Mouse (Mus musculus) limb, embryonic 11.5 days (tissue): ENCODE measurements around the gene Sez6l. TPM values are rescaled to one million over a fixed set of nuclear protein-coding genes. Genes with fewer than 3 reads are reported as not detected.

Source experiments
- ATAC-seq: fragments of 200-750 bp; cut with Nextera tagmentation; 2 replicates; pipeline ENCODE4 v1.8.0; 2017; ENCODE audit warnings: low read depth; ENCODE audit not compliant: insufficient number of reproducible peaks, low FRiP score, low TSS enrichment
- DNase-seq: peaks from one replicate; pipeline ENCODE4 v3.0.0-alpha.2; 2015; ENCODE audit warnings: low spot score
- H3K27ac ChIP-seq: fragments of 300-500 bp; sonication (generic); replicated peaks from 2 replicates; pipeline ENCODE4 v1.5.1; 2014; ENCODE audit warnings: low read depth, mild to moderate bottlenecking, low read length
- H3K27me3 ChIP-seq: fragments of 300-500 bp; sonication (generic); 2 replicates; pipeline ENCODE4 v1.6.1; 2014; ENCODE audit warnings: mild to moderate bottlenecking, low read length, mixed read lengths; ENCODE audit not compliant: control insufficient read depth, insufficient read depth
- H3K36me3 ChIP-seq: fragments of 300-500 bp; sonication (generic); 2 replicates; pipeline ENCODE4 v1.6.1; 2014; ENCODE audit warnings: mild to moderate bottlenecking, low read length, moderate library complexity, mixed read lengths; ENCODE audit not compliant: control insufficient read depth, insufficient read depth
- H3K4me1 ChIP-seq: fragments of 300-500 bp; sonication (generic); 2 replicates; pipeline ENCODE4 v1.6.1; 2014; ENCODE audit warnings: low read length, mixed read lengths; ENCODE audit not compliant: control insufficient read depth, insufficient read depth
- H3K4me2 ChIP-seq: fragments of 300-500 bp; sonication (generic); 2 replicates; pipeline ENCODE4 v1.6.1; 2014; ENCODE audit warnings: low read depth, mild to moderate bottlenecking, moderate library complexity; ENCODE audit not compliant: severe bottlenecking
- H3K4me3 ChIP-seq: fragments of 300-500 bp; sonication (generic); 2 replicates; pipeline ENCODE4 v1.5.1; 2014; ENCODE audit warnings: low read depth, low read length
- H3K9ac ChIP-seq: fragments of 300-500 bp; sonication (generic); 2 replicates; pipeline ENCODE4 v1.6.1; 2014; ENCODE audit warnings: mild to moderate bottlenecking, low read length
- H3K9me3 ChIP-seq: fragments of 300-500 bp; sonication (generic); 2 replicates; pipeline ENCODE4 v1.6.1; 2016; ENCODE audit warnings: low read length; ENCODE audit not compliant: control insufficient read depth
- WGBS: fragments of 180-500 bp; shearing (Covaris S2); extraction: QIAGEN DNeasy Blood & Tissue Kit; methylation state at CpG from one replicate; pipeline ENCODE4 v1.1.7; 2014; 5-methylcytosine and 5-hydroxymethylcytosine counted together
- polyA plus RNA-seq: library from polyadenylated mRNA; unstranded; fragments of >200 nt; fragmentation: Nextera tagmentation; extraction: Ambion mirVana; gene quantifications from 2 replicates; pipeline ENCODE4 v1.2.1, GENCODE M21; 2014

Gene Sez6l
- polyA plus RNA-seq, 1 experiment from 2014 or later: 0.13 TPM

DNA sequence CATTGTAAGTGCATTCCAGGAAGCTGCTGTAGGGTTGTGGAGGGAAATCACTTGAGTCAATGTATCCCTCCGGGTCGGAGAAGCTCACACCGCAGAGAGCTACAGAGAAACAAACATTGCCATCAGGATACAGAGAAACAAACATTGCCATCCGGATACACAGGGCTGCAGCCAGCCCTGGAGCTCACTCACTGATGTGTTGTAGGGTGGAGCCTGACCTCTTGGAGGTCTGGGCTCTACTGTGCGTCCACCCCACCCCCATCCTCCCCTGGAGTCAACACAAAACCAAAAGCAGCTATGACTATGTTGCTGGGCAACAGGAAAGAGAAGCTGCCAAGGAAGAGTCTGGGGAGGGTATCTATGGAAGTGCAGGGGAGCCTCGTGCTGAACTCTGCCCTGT is 103.5 kb downstream of the Sez6l start:
- Histone ChIP-seq H3K27me3 (no peaks in the 10 kb centered on the region), H3K27ac (no peak overlapping the region), H3K4me3 (no peak overlapping the region), H3K9ac (no peak overlapping the region), H3K9me3 (no peaks in the 10 kb centered on the region), H3K4me2 (no peak overlapping the region), H3K36me3 (no peaks in the 10 kb centered on the region), H3K4me1 (no peaks in the 10 kb centered on the region; the same call in 1 of the 2 replicates)
- WGBS: 66% methylated on average over 6 of the region's 6 CpGs
- no peak for ATAC-seq
- DNase-seq: no peak

DNA sequence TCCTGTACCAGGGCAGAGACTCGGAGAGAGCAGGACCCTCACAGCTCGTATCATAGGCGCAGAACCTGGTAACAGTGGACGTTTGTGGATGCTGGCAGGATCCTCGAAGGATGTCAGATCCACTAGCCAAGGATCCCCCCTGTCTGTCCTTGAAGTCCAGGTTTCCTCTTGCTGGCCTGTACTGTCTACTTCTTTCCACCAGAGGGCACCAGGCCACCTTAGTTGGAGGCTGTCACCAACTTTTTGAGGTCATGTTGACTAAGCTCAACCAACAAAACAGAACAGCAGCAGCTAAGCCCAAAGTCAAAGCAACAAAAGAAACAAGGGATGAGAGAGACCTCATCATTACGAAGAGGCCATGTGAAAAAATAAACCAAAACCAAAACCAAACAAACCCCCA is 106.8 kb downstream of the Sez6l start:
- DNase-seq (no peak), ATAC-seq (no peak)
- H3K4me3 ChIP-seq: no peak overlapping the region
- no peak overlapping the region for H3K9ac ChIP-seq
- H3K27ac ChIP-seq: no peak overlapping the region
- H3K36me3 ChIP-seq: no peaks in the 10 kb centered on the region
- no peaks in the 10 kb centered on the region; the same call in 1 of the 2 replicates for H3K4me1 ChIP-seq
- H3K4me2 ChIP-seq: no peak overlapping the region
- H3K9me3 ChIP-seq: no peaks in the 10 kb centered on the region
- H3K27me3 ChIP-seq: no peaks in the 10 kb centered on the region
- WGBS: 76% methylated on average over 6 of the region's 6 CpGs

DNA sequence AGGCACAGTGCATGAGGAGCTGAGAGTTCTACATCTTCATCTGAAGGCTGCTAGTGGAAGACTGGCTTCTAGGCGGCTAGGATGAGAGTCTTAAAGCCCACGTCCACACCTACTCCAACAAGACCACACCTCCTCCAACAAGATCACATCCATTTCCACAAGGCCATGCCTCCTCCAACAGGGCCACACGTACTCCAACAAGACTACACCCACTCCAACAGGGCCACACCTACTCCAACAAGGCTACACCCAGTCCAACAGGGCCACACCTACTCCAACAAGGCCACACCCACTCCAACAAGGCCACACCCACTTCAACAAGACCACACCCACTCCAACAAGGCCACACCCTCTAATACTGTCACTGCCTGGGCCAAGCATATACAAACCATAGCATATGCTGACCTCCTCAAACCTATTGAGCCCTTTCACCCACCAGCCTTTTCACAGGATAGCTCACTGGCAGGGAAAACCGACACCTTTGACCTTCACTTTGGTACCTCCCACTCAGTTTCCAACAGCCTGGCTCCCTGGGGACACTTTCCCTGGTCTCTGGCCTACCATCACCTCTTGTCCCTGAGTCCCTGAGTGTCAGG is 107.9 kb downstream of the Sez6l start:
- Histone ChIP-seq H3K4me2 (no peak overlapping the region), H3K27me3 (no peaks in the 10 kb centered on the region), H3K4me1 (no peaks in the 10 kb centered on the region; the same call in 1 of the 2 replicates), H3K27ac (no peak overlapping the region), H3K36me3 (no peaks in the 10 kb centered on the region), H3K9ac (no peak overlapping the region), H3K4me3 (no peak overlapping the region), H3K9me3 (no peaks in the 10 kb centered on the region)
- WGBS: 90% methylated on average over 4 of the region's 4 CpGs
- no peak for ATAC-seq
- no peak for DNase-seq

DNA sequence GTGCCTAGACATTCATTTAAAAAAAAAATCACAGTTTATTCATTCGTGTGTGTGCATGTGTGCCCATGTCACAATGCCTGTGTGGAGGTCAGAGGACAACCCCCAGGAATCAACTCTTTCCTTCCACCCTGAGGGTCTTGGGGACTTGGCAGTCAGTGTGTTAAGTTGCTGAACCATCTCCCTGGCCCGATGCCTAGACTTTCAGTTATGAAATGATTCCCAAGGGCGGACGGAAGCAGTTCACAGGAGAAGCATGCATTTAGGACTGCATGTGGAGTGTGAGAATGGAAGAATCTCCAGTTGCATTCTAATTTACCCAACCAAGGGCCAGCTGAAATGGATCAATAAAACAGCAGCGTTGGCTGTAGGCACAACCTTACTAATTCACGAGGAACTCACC is 110.7 kb downstream of the Sez6l start:
- DNase-seq (no peak), ATAC-seq (no peak)
- no peaks in the 10 kb centered on the region for H3K4me1 ChIP-seq
- H3K4me3 ChIP-seq: no peak overlapping the region
- H3K4me2 ChIP-seq: no peak overlapping the region
- H3K9ac ChIP-seq: no peak overlapping the region
- WGBS: 81% methylated on average over 6 of the region's 6 CpGs
- H3K27ac ChIP-seq: no peak overlapping the region
- H3K9me3 ChIP-seq: no peaks in the 10 kb centered on the region
- H3K27me3 ChIP-seq: no peaks in the 10 kb centered on the region
- no peaks in the 10 kb centered on the region for H3K36me3 ChIP-seq

DNA sequence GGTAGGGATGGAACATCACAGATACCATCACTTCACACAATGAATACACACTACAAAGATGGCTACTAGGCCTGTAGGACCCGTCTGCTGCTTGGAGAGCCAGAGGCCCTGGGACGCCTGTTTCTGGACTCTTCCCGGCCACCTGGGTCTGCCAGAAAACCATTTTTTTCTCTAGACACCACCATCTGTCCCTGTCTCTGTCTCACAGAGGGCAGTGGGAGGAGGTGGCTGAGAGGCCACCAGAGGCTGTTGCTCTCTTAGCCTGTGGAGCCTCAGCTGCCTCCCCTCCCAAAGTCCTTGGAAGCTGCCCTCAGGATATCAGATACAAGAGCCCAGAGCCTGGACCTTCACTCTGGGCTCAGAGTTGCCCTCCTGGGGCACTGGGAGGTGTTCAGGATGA is 117.1 kb downstream of the Sez6l start:
- Histone ChIP-seq H3K4me2 (no peak overlapping the region), H3K36me3 (no peaks in the 10 kb centered on the region), H3K9ac (no peak overlapping the region), H3K9me3 (no peaks in the 10 kb centered on the region), H3K4me1 (no peaks in the 10 kb centered on the region), H3K27ac (no peak overlapping the region), H3K4me3 (no peak overlapping the region), H3K27me3 (no peaks in the 10 kb centered on the region)
- ATAC-seq: no peak
- no peak for DNase-seq
- 71% methylated on average over 3 of the region's 3 CpGs for WGBS

DNA sequence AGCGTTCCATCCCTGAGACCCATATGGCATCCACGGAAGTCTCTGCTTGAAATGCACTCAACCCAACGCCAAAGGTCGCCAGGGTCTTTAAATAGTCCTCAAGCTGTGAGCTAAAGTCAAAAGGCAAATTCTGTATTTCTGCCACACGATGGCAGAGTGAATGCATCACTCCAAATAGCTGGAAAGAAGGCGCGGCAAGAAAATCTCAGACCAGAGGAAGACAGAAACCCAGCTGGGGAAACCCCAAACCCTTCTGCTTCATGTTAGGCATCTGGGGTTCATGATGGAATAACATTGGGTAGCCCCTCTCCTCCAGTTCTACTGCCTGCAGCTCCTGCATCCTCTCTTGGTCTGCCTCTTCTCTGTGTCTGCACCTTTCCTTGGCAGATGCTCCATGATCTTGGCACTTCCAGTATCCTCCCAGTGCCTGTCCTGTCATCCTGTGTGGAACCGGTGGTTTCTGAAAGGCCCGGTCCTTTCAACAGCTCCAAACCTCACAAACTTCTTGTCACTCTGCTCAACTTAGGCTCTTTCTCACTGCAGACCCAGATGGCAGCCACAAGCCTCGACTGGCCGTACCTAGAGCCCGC is 121.9 kb downstream of the Sez6l start:
- WGBS: 68% methylated on average over 12 of the region's 12 CpGs
- H3K4me2 ChIP-seq: no peak overlapping the region

DNA sequence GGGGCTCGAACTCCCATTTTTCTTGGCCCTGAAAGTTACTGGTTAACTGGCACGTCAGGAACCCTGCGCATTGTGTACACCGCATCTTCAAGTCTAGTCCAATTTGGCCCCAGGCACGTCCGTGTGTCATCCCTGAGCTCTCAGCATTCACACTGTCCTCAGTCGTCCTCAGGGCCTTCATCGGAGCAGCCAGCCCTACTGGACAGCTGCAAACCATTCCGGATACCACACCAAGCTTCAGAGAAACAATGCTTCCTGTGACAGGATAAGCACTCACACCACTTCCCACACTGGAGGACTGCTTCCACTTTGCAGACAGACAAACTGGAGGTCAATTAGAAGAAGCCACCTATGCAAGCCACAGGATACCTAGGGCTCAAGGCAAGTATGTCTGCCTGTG is 123.9 kb downstream of the Sez6l start:
- 78% methylated on average over 9 of the region's 9 CpGs for WGBS
- Histone ChIP-seq H3K27me3 (no peaks in the 10 kb centered on the region), H3K4me3 (no peak overlapping the region)

More for the DNA sequence above, 121.9 kb downstream of the Sez6l start:
- Histone ChIP-seq H3K36me3 (no peaks in the 10 kb centered on the region), H3K9me3 (no peaks in the 10 kb centered on the region), H3K4me1 (no peaks in the 10 kb centered on the region), H3K4me3 (no peak overlapping the region), H3K27ac (no peak overlapping the region), H3K27me3 (no peaks in the 10 kb centered on the region), H3K9ac (no peak overlapping the region)
- ATAC-seq (no peak), DNase-seq (no peak)

DNA sequence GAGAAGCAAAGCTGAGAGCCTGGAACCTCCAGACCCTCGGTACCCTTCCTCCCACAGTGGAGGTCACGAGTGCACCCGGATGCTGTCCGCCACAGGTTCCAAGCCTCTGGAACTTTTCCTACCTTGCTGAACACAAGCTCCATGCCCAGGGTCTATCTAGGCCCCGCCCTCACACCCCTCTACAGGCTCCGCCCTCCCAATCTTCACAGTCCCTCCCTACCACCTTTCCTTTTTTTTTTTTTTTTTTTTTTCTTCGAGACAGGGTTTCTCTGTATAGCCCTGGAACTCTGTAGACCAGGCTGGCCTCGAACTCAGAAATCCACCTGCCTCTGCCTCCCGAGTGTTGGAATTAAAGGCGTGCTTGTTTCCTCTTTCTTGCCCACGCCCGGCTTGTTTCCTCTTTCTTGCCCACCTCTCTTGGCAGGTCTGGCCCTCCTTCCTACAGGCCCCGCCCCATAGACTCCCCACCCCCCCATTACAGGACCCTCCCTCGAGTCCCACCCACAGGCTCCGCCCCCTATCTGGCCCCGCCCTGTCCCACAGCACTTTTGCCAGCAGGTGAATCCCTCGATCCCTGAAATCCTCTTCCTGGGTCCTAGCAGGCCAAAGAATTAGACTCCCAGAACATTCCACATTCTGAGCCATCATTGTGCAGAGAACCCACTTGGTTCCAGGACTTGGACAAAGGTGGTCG is 128.1 kb downstream of the Sez6l start, which contains the start of gene Gm6588:
TSS of gene Gm6588 (plus strand) at position 680 of the 694 bp plus-strand sequence.
- no peak within 1 kb of the TSS for H3K4me3 ChIP-seq
- H3K4me2 ChIP-seq: no peak within 1 kb of the TSS
- no peak within 1 kb of the TSS for H3K9ac ChIP-seq
- DNase-seq: no peak
- no peaks in the 10 kb centered on the region for H3K4me1 ChIP-seq
- no peaks in the 10 kb centered on the region for H3K9me3 ChIP-seq
- no peak for ATAC-seq
- H3K27ac ChIP-seq: no peak within 1 kb of the TSS
- 62% methylated on average over 18 of the region's 18 CpGs for WGBS
- H3K36me3 ChIP-seq: no peaks in the 10 kb centered on the region
- no peaks in the 10 kb centered on the region for H3K27me3 ChIP-seq

More for the DNA sequence above, 123.9 kb downstream of the Sez6l start:
- DNase-seq (no peak), ATAC-seq (no peak)
- Histone ChIP-seq H3K36me3 (no peaks in the 10 kb centered on the region), H3K4me1 (no peaks in the 10 kb centered on the region), H3K9ac (no peak overlapping the region), H3K4me2 (no peak overlapping the region), H3K9me3 (no peaks in the 10 kb centered on the region), H3K27ac (no peak overlapping the region)
